Mouse (Mus musculus) kidney, adult 9 months (tissue): ENCODE results near the gene Gm20388.
A peak's percentile ranks its signal among the peaks of the same experiment; 100 is the strongest.

ENCODE experiments used
- DNase-seq: peaks from one replicate; pipeline ENCODE4 v3.0.0; 2022

Gene Gm20388

GRCm38 (mm10) chr8:121013318-121013717, 1102.7 kb downstream of the Gm20388 start:
- no peak for DNase-seq

GRCm38 (mm10) chr8:121016621-121017020, 1106.0 kb downstream of the Gm20388 start:
- no peak for DNase-seq

GRCm38 (mm10) chr8:121018236-121018635, 1107.6 kb downstream of the Gm20388 start:
- DNase-seq, result no peak

GRCm38 (mm10) chr8:121021488-121021887, 1110.8 kb downstream of the Gm20388 start:
- DNase-seq, result no peak

- DNase-seq, result no peak
These were observed 1112.4 kb downstream of the Gm20388 start for GRCm38 (mm10) chr8:121023003-121023402.

GRCm38 (mm10) chr8:121023736-121024135, 1113.1 kb downstream of the Gm20388 start:
- no peak for DNase-seq

- no peak for DNase-seq
These were observed 1114.8 kb downstream of the Gm20388 start for GRCm38 (mm10) chr8:121025486-121025885.

- peak; percentile 40 for DNase-seq
These were observed 1117.1 kb downstream of the Gm20388 start for GRCm38 (mm10) chr8:121027787-121028186.

GRCm38 (mm10) chr8:121029076-121029475, 1118.4 kb downstream of the Gm20388 start:
- no peak for DNase-seq

- DNase-seq, result no peak
These were observed 1119.9 kb downstream of the Gm20388 start for GRCm38 (mm10) chr8:121030496-121031040.

GRCm38 (mm10) chr8:121033299-121034013, 1122.8 kb downstream of the Gm20388 start:
- DNase-seq, result no peak

GRCm38 (mm10) chr8:121035611-121036010, 1125.0 kb downstream of the Gm20388 start:
- DNase-seq, result no peak

GRCm38 (mm10) chr8:121043719-121044440, 1133.2 kb downstream of the Gm20388 start:
- peak; percentile 25 for DNase-seq

- peak; percentile 15 for DNase-seq
These were observed 1136.8 kb downstream of the Gm20388 start for GRCm38 (mm10) chr8:121047441-121047840.

GRCm38 (mm10) chr8:121058081-121058480, 1147.4 kb downstream of the Gm20388 start:
- DNase-seq, result no peak

GRCm38 (mm10) chr8:121059098-121059497, 1148.5 kb downstream of the Gm20388 start:
- no peak for DNase-seq

GRCm38 (mm10) chr8:121062521-121062920, 1151.9 kb downstream of the Gm20388 start:
- no peak for DNase-seq

GRCm38 (mm10) chr8:121063649-121064048, 1153.0 kb downstream of the Gm20388 start:
- no peak for DNase-seq

GRCm38 (mm10) chr8:121071454-121071853, 1160.8 kb downstream of the Gm20388 start:
- DNase-seq, result no peak

- DNase-seq, result no peak
These were observed 1161.9 kb downstream of the Gm20388 start for GRCm38 (mm10) chr8:121072406-121073130.

GRCm38 (mm10) chr8:121073174-121074107, 1162.8 kb downstream of the Gm20388 start:
- DNase-seq, result no peak
